Mouse (Mus musculus) megakaryocyte progenitor cell, adult 5-6 weeks (primary cell): ENCODE measurements at regions not wholly inside any gene's neighbourhood (a gene's known extent, or its start where the extent isn't known, plus 50 kb on each side); places are given as distances from the start of the nearest gene placed in this dataset.

Source experiments
- ATAC-seq: replicated peaks from 2 replicates; pipeline ENCODE4 v1.8.0; 2016; ENCODE audit warnings: mild to moderate bottlenecking, moderate TSS enrichment, inconsistent platforms; ENCODE audit not compliant: poor library complexity

DNA sequence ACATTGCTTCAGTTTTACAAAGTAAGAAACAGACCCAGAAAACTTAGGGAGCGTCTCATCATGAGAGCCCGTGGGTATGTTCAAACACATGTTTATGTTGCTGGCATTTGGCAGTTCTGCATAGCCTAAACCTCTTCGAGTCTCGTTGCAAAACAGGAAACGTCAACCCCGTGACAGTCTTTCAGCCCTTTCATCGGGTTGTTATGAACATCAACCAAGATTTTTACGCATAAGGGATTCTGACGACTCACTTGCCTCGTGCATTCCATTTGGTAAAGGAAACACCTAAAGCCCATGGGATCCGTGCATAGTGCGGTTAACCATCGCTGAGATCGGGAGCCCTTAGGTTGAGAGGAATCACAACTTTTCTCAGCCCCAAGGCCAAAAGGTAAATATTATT lies 115.7 kb downstream of the Gpam start:
- ATAC-seq: no peak

GRCm38 (mm10) chr19:55008463-55009146 lies 118.4 kb downstream of the Gpam start:
- no peak for ATAC-seq

GRCm38 (mm10) chr19:54989982-54990381 lies 137.1 kb downstream of the Gpam start:
- 0 out of 2 replicates have a peak, but pooled peaks have one; percentile 26 for ATAC-seq

- no peak for ATAC-seq
Measured at GRCm38 (mm10) chr19:54984541-54984940, 142.5 kb downstream of the Gpam start.

DNA sequence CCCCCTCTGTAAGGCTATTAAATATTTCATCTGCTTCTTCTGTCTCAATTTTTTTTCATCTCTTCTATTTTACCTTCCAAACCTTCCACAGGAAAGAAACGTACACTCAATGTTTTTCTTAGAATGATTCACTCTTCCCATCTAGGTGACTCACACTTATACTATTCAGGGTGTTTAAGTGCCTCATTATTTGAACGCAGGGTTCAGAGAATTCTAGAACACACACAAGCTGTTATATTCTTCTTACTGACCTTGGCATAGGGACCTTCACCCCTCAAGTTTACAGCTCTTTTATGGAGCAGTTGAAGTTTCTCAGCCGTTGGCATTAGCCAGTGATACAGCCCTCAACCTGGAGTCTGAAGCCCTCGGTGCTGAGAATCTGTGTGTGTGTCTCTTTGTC lies 144.2 kb downstream of the Gpam start:
- no peak for ATAC-seq

DNA sequence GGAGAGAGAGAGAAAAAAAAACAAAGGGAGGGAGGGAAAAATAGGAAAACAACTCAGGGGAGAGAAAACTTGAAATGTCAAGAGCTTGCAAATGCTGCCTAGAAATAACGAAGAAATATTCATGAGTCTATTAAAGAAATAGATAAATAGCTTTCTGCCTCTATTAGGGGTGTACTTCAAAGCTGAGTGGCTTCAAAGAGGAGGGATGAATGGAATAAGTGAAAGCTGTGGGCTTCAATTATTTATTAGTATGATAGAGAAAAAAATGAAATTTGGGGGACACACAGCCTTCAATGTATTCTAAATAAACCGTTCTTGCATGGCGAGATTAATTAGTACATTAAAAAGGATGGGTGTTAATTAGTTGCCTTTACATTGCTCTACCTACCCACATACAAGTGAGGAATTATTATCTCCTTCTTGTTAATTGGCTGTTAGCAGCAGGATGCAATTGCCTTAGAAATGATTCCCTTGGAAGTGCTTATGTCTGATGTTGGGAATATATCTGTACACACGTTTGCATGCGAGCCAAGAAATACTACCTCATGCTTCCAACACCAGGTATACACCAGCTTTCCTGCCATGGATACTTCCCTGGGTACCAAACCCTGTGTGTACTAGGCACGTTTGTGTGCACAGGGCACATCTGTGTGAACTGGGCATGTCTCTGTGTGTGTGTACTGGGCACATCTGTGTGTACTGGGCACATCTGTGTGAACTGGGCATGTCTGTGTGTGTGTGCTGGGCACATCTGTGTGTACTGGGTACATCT lies 155.4 kb downstream of the Gpam start:
- no peak for ATAC-seq

- ATAC-seq: no peak
Measured at GRCm38 (mm10) chr19:54958328-54958727, 168.7 kb downstream of the Gpam start.

DNA sequence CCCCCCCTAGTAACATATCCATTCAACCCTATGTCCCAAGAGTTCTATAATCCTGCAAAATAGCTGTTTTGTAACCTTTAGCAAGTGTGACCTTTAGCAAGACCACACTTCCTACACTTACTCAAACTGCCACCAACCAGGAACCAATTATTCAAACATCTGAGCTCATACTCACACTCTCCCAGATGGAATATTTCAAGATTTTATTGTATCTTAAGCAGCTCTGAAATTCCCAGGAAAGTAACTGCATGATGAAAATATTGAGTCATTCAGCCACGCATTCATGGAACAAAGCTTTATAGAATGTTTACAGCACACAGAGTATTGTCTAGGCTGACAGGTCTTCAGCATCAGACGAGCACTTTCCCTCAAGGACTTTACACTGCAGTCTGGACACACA lies 171.9 kb downstream of the Gpam start:
- no peak for ATAC-seq

DNA sequence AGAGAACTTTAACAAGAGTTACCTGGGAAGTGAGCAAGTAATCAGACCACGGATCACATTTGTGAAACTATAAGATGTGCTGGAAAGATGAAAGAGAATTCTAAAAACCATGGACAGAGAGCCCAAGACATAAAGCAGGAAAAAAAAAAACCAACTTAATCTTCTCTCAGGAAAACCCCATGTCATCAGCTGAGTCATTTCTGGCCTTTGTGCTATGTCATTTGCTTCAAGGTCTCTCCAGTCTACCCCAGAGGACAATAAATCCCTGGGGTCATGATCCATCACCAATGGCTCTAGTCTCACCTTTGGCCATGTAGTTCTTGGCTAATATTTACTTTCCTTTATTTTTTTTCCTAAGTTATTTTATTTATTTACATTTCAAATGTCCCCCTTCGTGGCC lies 174.5 kb downstream of the Gpam start:
- no peak for ATAC-seq

DNA sequence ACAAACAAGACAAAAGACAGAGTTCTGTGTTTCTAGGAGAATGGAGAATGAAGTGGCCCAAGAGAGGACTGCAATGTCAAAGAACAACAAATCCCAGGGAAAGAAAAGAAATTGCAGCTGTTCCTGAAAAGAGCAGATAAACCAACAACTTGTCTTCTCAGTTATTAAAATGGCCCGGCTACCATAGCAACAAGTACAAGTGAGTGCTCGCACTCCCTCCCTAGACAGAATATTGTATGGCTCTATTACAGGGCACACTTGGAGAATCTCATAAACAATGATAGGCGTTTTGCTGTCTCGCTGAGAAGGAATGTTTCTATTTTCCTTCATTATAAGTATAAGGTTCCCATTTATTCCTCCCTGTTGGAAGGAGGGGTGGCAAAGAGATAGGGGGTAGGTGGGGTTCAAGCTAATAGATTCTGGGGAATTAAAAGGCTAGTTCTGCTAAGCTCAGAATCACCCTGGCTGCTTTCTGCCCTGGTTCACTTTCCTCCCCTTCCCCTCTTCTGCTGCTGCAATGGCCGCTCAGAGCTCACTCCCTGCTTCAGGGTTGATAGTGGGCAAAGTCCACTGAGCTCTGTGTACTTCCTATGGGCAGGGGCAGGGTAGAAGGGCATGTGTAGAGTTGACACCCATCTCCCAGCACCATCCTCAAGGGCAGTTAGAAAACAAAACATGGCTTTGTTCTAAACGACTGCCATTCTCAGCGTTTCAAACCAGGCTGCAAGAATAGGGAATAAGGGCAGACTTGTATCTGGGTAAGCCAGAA lies 178.5 kb downstream of the Gpam start:
- no peak for ATAC-seq

DNA sequence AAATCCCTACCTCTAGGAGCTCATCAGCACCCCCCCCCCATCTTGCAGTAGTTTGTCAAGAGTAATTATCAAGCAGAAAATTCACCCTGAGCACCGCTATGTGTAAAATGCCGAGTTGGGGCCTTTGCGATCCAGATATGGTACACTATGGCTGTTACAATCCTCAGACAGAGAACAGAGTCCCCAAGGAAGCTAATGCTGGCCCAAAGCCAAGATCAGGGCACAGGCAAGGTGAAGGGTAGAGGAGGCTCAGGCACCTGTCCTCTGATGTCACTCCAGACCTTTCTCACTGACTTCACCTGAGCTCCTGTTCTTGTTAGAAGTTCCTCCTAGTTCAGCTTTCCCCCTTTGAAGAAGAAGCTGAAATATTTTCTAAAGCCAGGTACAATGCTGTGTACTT lies 179.5 kb downstream of the Gpam start:
- no peak for ATAC-seq

DNA sequence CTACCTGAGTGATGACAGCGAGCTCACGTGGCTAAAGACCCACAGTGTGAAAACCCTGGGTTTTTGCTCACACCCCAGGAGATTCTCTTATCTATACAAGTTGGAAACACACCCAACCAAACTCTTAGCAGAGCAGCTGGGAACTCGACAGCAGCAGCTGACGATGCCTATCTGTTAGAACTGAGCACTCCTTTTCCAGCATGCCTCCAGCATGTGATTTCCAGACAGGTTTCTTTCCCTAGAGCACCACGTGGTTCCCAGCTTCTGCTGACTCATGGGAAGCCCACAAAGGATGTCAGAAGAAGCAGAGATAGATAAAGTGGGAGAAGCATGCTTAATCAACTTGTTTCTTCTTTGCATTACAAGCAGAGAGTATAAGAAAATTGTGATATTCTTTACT lies 194.5 kb downstream of the Gpam start:
- ATAC-seq: no peak

GRCm38 (mm10) chr19:54925888-54926287 lies 201.2 kb downstream of the Gpam start:
- no peak for ATAC-seq

GRCm38 (mm10) chr19:54919597-54919996 lies 207.4 kb downstream of the Gpam start:
- ATAC-seq: no peak

GRCm38 (mm10) chr19:54893622-54894021 lies 233.4 kb downstream of the Gpam start:
- no peak for ATAC-seq

GRCm38 (mm10) chr19:54867078-54867477 lies 260.0 kb downstream of the Gpam start:
- no peak for ATAC-seq

GRCm38 (mm10) chr19:54855190-54855589 lies 271.8 kb downstream of the Gpam start:
- ATAC-seq: no peak

DNA sequence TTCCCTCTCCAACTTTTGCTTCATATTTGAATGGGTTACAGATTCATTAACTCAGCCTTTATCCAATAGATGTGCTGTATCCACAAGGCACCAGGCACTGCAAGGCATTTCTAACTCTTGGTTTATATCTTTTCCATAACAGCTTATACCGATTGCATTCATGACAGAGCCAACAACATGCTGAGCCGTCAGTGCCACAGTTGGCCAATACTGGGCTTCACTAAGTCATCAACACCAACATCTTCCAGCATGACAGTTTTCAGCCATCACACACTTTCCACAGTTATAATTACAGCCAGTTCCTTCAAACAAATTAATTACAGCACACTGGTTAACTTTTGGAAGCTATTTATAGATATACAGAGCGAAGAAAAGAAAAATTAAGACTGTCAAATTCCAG lies 288.8 kb downstream of the Gpam start:
- ATAC-seq: no peak

- no peak for ATAC-seq
Measured at GRCm38 (mm10) chr19:54836451-54836850, 290.6 kb downstream of the Gpam start.

- no peak for ATAC-seq
Measured at GRCm38 (mm10) chr19:54822161-54822560, 304.9 kb downstream of the Gpam start.

DNA sequence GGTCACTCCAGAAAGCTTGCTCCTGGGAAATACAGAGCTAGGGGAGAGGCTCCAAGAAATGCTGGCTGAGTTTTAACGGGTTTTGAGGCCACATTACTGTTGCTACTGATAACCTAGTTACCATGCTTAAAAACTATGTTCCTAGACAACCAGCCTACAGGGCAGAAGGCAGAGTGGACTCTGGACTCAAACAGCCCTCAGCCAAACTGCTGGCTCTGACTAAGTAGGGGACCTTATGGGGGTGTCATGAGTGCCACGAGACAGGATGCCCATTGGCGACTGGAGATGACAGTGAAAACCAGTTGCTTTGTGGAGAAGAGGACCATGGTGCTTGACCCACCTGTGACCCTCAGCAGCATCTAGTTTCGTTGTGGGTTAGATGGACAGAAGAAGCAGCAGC lies 306.5 kb downstream of the Gpam start:
- no peak for ATAC-seq
